Mouse (Mus musculus) liver, embryonic 15.5 days (tissue): ENCODE measurements around the gene Lhpp. TPM values are rescaled to one million over a fixed set of nuclear protein-coding genes. Genes with fewer than 3 reads are reported as not detected.

Experiments used
- ATAC-seq: fragments of 200-750 bp; cut with Nextera tagmentation; 2 replicates; pipeline ENCODE4 v1.8.0; 2017; ENCODE audit warnings: moderate number of reproducible peaks, mild to moderate bottlenecking, moderate library complexity; ENCODE audit not compliant: insufficient read depth
- H3K27ac ChIP-seq: fragments of 300-500 bp; sonication (generic); replicated peaks from 2 replicates; pipeline ENCODE4 v1.5.1; 2015; ENCODE audit warnings: mild to moderate bottlenecking, inconsistent platforms
- H3K27me3 ChIP-seq: fragments of 300-500 bp; sonication (generic); 2 replicates; pipeline ENCODE4 v1.6.1; 2015; ENCODE audit warnings: mild to moderate bottlenecking, inconsistent platforms
- H3K36me3 ChIP-seq: fragments of 300-500 bp; sonication (generic); replicated peaks from 2 replicates; pipeline ENCODE4 v1.6.1; 2015; ENCODE audit warnings: moderate library complexity, mild to moderate bottlenecking, inconsistent platforms
- H3K4me1 ChIP-seq: fragments of 300-500 bp; sonication (generic); replicated peaks from 2 replicates; pipeline ENCODE4 v1.6.1; 2015; ENCODE audit warnings: inconsistent platforms
- H3K4me2 ChIP-seq: fragments of 300-500 bp; sonication (generic); 2 replicates; pipeline ENCODE4 v1.6.1; 2015; ENCODE audit warnings: moderate library complexity, mild to moderate bottlenecking, inconsistent platforms
- H3K4me3 ChIP-seq: fragments of 300-500 bp; sonication (generic); replicated peaks from 2 replicates; pipeline ENCODE4 v1.5.1; 2015; ENCODE audit warnings: mild to moderate bottlenecking, inconsistent platforms
- H3K9ac ChIP-seq: fragments of 300-500 bp; sonication (generic); 2 replicates; pipeline ENCODE4 v1.6.1; 2015; ENCODE audit warnings: moderate library complexity, mild to moderate bottlenecking, inconsistent platforms
- H3K9me3 ChIP-seq: fragments of 300-500 bp; sonication (generic); replicated peaks from 2 replicates; pipeline ENCODE4 v1.6.1; 2016; ENCODE audit warnings: inconsistent platforms
- WGBS: fragments of 180-500 bp; shearing (Covaris S2); methylation state at CpG from one replicate; pipeline ENCODE4 v1.1.7; 2015; ENCODE audit warnings: mixed read lengths; ENCODE audit not compliant: insufficient replicate concordance; 5-methylcytosine and 5-hydroxymethylcytosine counted together
- polyA plus RNA-seq: library from polyadenylated mRNA; unstranded; fragments of >200 nt; fragmentation: Nextera tagmentation; extraction: Ambion mirVana; gene quantifications from 2 replicates; pipeline ENCODE4 v1.2.1, GENCODE M21; 2015

Lhpp gene
- polyA plus RNA-seq, 1 experiment from 2014 or later = 4.8 TPM

DNA sequence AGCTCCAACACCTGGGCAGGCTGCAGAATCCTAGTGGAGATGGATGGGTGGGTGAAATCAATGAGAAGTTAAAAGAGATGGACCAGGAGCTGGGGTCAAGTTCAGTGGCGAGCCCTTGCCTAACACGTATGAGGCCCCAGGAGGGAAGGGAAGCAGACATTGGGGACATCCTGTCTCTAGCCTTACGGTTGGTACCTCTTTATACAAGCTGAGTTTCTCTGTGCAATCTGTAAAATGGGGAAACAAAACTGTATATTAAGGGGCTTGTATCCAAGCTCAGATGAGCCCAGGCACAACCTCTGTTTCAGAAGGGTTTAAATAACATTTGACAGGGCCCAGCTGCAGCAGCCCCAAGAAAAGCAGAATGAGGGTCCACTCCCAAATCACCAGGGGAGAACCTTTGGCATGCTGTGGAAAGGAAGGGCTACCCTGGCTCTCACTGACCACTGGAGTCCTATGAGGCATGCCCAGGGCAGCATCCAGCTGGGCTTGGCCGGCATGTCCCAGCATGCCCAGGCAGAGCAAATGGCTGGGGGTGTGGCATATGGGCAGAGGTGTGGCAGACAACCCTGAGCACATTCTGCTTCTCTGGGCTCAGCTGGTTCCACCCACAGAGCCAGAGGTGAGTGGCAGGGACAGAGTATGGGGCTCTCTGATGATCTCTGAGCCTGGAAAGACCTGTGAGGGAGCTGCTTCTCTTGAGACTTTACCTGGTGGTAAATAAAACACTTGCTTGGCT is 118.8 kb downstream of the Lhpp start:
- Histone ChIP-seq H3K27me3 (no peaks in the 10 kb centered on the region), H3K36me3 (peaks cover 78% of the 10 kb centered on the region), H3K4me2 (no peak overlapping the region; the same call in 1 of the 2 replicates), H3K4me3 (no peak overlapping the region), H3K27ac (peak overlapping the region; percentile 69), H3K9ac (no peak overlapping the region), H3K4me1 (peaks cover 67% of the 10 kb centered on the region), H3K9me3 (no peaks in the 10 kb centered on the region)
- ATAC-seq = peak; percentile 60
- WGBS = 77% methylated on average over 4 of the region's 4 CpGs

GRCm38 (mm10) chr7:132730510-132730909 is 120.1 kb downstream of the Lhpp start:
- Histone ChIP-seq H3K36me3 (peaks cover 87% of the 10 kb centered on the region), H3K4me2 (no peak overlapping the region), H3K9ac (no peak overlapping the region), H3K4me3 (no peak overlapping the region), H3K4me1 (peaks cover 70% of the 10 kb centered on the region), H3K9me3 (no peaks in the 10 kb centered on the region), H3K27me3 (no peaks in the 10 kb centered on the region), H3K27ac (no peak overlapping the region)
- no peak for ATAC-seq
- WGBS = 85% methylated on average over 7 of the region's 7 CpGs

DNA sequence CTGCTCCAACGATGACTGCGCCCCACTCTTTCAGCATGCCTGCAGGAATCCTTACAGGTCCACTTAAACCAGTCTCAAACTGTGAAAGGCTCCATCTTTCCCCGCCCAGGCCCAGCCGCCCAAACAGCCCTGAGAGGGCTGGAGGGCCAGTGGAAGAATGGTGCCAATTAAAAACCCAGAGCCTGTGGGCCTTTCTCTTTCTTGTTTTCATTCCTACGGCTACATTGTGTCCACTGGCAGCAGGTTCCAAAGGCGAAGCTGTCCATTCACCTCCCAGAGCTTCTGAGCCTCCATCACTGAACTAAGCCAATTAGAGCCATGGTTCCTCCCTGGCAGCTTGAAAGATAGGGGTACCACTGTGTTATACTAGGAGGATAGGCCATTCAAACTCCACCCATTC is 121.1 kb downstream of the Lhpp start:
- H3K9ac ChIP-seq = no peak overlapping the region
- no peak for ATAC-seq
- H3K4me2 ChIP-seq = no peak overlapping the region
- no peaks in the 10 kb centered on the region for H3K27me3 ChIP-seq
- peaks cover 91% of the 10 kb centered on the region for H3K36me3 ChIP-seq
- H3K4me3 ChIP-seq = no peak overlapping the region
- 87% methylated on average over 6 of the region's 6 CpGs for WGBS
- H3K4me1 ChIP-seq = peaks cover 80% of the 10 kb centered on the region
- H3K27ac ChIP-seq = no peak overlapping the region
- no peaks in the 10 kb centered on the region for H3K9me3 ChIP-seq

DNA sequence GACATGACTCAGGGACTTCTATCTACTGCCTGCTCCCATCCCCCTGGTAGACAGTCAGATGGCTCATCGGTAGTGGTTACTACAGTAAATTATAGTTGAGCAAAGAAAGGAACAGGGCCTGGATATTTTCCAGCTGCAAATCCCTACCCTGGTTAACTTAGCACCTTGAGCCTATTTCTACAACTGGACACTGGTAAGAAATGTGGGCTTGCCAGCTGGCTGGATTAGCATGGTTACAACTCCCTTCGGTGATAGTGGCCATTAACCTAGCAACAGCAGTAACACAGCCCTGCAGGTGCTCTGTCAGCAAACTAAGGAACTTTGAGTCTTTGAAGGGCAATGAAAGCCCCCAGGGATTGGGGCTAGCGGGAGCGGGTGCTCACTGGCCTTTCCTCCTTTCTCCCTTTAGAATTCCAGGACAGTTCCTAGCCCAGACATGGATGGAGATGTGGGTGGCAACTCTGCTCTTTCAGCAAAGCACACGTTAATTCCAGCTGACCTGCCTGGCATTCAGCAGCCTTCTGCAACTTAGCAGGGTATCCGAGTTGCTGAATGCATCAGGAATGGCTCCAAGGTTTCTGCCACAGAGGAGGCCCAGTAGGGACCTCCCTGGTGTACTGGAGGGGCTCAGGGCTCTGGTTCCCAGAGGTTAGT is 121.8 kb downstream of the Lhpp start:
- H3K27ac ChIP-seq = no peak overlapping the region
- H3K9ac ChIP-seq = no peak overlapping the region
- no peak overlapping the region for H3K4me3 ChIP-seq
- H3K27me3 ChIP-seq = no peaks in the 10 kb centered on the region
- H3K4me1 ChIP-seq = peaks cover 80% of the 10 kb centered on the region
- WGBS = 89% methylated on average over 6 of the region's 6 CpGs
- no peak for ATAC-seq
- H3K9me3 ChIP-seq = no peaks in the 10 kb centered on the region
- H3K36me3 ChIP-seq = peaks cover 91% of the 10 kb centered on the region
- no peak overlapping the region for H3K4me2 ChIP-seq

GRCm38 (mm10) chr7:132733521-132733920 is 123.1 kb downstream of the Lhpp start:
- Histone ChIP-seq H3K27me3 (no peaks in the 10 kb centered on the region), H3K4me1 (peaks cover 84% of the 10 kb centered on the region), H3K9ac (no peak overlapping the region), H3K9me3 (no peaks in the 10 kb centered on the region), H3K4me2 (no peak overlapping the region), H3K27ac (no peak overlapping the region), H3K36me3 (peaks cover 88% of the 10 kb centered on the region), H3K4me3 (no peak overlapping the region)
- 91% methylated on average over 6 of the region's 6 CpGs for WGBS
- no peak for ATAC-seq

- 85% methylated on average over 9 of the region's 9 CpGs for WGBS
- ATAC-seq = no peak
- Histone ChIP-seq H3K4me2 (no peak overlapping the region), H3K36me3 (peaks cover 81% of the 10 kb centered on the region), H3K4me1 (peaks cover 84% of the 10 kb centered on the region), H3K27ac (peak overlapping the region; percentile 86; the same call in 1 of the 2 replicates), H3K4me3 (no peak overlapping the region), H3K9me3 (no peaks in the 10 kb centered on the region), H3K9ac (no peak overlapping the region), H3K27me3 (no peaks in the 10 kb centered on the region)
These were observed 123.8 kb downstream of the Lhpp start for GRCm38 (mm10) chr7:132734222-132734621.

DNA sequence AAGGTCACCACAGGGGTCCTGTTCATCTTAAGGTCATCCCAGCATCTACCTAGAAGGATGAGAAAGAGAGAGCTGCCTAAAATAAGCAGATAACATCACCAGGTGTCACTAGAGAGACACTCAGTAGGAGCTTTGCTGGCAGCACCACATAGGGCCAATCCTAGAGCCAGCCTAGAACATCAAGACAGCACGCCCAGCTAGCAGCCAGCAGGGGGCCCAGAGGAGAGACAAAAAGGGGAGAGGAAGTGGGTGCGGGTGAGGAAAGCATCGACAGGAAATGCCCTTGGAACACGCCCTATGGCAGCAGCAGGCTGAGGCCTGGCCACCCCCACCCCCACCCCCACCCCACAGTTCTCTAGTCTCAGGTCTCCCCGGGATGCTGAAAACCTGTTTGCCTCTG is 124.7 kb downstream of the Lhpp start:
- Histone ChIP-seq H3K9ac (no peak overlapping the region), H3K4me2 (no peak overlapping the region; the same call in 1 of the 2 replicates), H3K27ac (peak overlapping the region; percentile 86), H3K4me1 (peaks cover 84% of the 10 kb centered on the region), H3K9me3 (no peaks in the 10 kb centered on the region), H3K4me3 (no peak overlapping the region), H3K27me3 (no peaks in the 10 kb centered on the region), H3K36me3 (peaks cover 73% of the 10 kb centered on the region)
- ATAC-seq = peak; percentile 27
- 7% methylated on average over 5 of the region's 5 CpGs for WGBS

DNA sequence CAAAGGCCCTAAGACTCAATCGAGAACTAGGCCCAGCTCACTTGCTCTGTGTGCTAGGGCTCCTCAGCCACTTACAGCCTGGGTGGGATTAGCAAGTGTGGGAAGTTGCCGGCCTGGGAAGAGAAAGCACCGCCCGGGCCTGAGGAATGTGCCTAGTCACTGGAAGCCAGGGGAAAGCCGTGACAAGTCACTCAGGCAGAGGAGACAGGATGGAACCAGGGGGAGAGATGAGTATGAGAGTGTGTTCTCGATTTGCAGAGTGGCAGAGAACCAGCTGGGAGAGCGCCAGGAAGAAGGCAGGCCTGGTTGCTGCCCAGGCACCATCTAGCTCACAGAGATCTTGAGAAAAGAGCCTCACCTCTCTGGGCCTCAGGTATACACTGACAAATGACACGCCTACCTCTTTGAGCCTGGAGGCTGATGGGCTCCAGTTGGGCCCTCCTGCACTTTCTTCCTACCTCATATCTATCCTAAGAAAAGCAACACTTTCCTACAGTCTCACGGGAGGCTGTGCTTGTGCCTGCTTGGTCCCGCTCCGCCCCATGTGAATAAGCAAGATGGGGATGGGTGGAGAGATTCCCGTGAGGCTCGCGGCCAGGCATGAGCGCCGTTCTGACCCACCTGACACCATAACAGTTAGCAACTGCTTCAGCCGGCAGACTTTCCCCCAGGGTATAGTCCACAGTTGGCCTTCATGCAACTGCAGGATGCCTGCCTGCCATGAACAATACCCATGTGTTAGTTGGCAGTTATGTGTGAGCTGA is 125.8 kb downstream of the Lhpp start:
- peak overlapping the region; percentile 10 for H3K9ac ChIP-seq
- no peaks in the 10 kb centered on the region for H3K27me3 ChIP-seq
- 0 out of 2 replicates have a peak overlapping the region, but pooled peaks have one; percentile 0 for H3K4me2 ChIP-seq
- no peak for ATAC-seq
- H3K9me3 ChIP-seq = no peaks in the 10 kb centered on the region
- no peak overlapping the region for H3K4me3 ChIP-seq
- WGBS = 73% methylated on average over 17 of the region's 17 CpGs
- peaks cover 71% of the 10 kb centered on the region for H3K36me3 ChIP-seq
- H3K4me1 ChIP-seq = peaks cover 84% of the 10 kb centered on the region
- H3K27ac ChIP-seq = peak overlapping the region; percentile 86

DNA sequence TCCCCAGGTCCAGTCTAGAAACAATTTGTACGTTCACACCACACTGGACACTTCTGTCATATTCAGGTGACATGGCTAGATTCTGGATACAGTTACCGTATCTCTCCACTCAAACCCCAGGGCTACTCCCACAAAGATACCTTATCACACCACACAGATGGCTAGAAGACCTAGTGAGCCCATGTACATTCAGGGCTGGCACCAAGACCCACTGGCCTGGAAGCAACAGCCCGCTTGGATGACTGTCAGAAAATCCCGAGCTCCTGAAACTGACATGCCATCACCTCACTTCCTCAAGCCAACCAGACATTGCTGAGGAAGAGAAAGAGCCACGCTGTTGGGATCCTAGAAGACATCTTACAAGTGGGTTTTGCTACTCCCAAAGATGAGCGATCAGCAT is 128.4 kb downstream of the Lhpp start:
- Histone ChIP-seq H3K27me3 (no peaks in the 10 kb centered on the region), H3K4me3 (peak overlapping the region; percentile 29), H3K27ac (peak overlapping the region; percentile 86), H3K9me3 (no peaks in the 10 kb centered on the region), H3K4me2 (peak overlapping the region; percentile 62), H3K4me1 (peaks cover 80% of the 10 kb centered on the region), H3K9ac (peak overlapping the region; percentile 35), H3K36me3 (peaks cover 68% of the 10 kb centered on the region)
- WGBS = 41% methylated on average over 6 of the region's 6 CpGs
- peak; percentile 88 for ATAC-seq

GRCm38 (mm10) chr7:132739829-132740228 is 129.4 kb downstream of the Lhpp start:
- peaks cover 58% of the 10 kb centered on the region for H3K36me3 ChIP-seq
- WGBS = 38% methylated on average over 6 of the region's 6 CpGs
- H3K4me2 ChIP-seq = peak overlapping the region; percentile 62
- ATAC-seq = peak; percentile 27; the same call in 1 of the 2 replicates
- H3K4me1 ChIP-seq = peaks cover 71% of the 10 kb centered on the region
- H3K27ac ChIP-seq = peak overlapping the region; percentile 86
- H3K9ac ChIP-seq = peak overlapping the region; percentile 35
- H3K9me3 ChIP-seq = no peaks in the 10 kb centered on the region
- peak overlapping the region; percentile 29 for H3K4me3 ChIP-seq
- no peaks in the 10 kb centered on the region for H3K27me3 ChIP-seq

GRCm38 (mm10) chr7:132742912-132743311 is 132.5 kb downstream of the Lhpp start:
- Histone ChIP-seq H3K4me3 (no peak overlapping the region), H3K4me2 (no peak overlapping the region), H3K27ac (no peak overlapping the region), H3K9me3 (no peaks in the 10 kb centered on the region), H3K27me3 (no peaks in the 10 kb centered on the region), H3K36me3 (peaks cover 59% of the 10 kb centered on the region), H3K9ac (no peak overlapping the region), H3K4me1 (peaks cover 49% of the 10 kb centered on the region)
- no peak for ATAC-seq
- WGBS = 84% methylated on average over 5 of the region's 5 CpGs
